25 mouse cellular contexts compared by ENCODE assay signal in the genomic region with DNA sequence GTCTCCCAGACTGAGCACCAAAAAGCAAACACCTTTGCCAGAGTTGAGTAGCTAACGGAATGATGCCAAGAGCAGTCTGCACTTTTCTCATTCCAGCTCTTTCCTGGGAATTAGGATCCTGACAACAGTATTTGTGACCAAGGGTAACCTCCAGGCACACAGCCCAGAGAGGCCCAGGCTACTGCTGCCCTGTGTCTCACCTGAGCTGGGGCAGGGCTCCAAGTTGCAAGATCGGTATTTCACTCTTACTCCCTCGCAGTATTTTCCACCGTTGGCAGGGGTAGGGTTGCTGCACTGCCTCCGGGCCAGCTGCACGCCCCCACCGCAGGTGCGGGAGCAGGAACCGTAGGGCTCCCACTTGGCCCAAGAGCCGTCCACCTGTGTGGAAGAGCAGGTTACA. TPM values are rescaled to one million over a fixed set of nuclear protein-coding genes. Genes with fewer than 3 reads are reported as not detected.
DNase-seq lines count a peak whose midpoint lies in the region; ATAC-seq lines count a peak whose summit lies in the region.
"Had no signal": no experiment of that assay in that cellular context is flagged by ENCODE, and none has a peak within 500 bp of the region (broad histone marks: within the 10 kb centered on the region; RNA-seq: fewer than 3 reads in every experiment).

No protein-coding gene starts in this region.

- H3K36me3 ChIP-seq in kidney, embryonic 14.5 days (ENCODE audit: control insufficient read depth, insufficient read depth, low read length), result 0 out of 2 replicates have a peak, but pooled peaks cover 3% of the 10 kb centered on the region
- no peaks in the 10 kb centered on the region for H3K36me3 ChIP-seq in lung, embryonic 15.5 days
- H3K36me3 ChIP-seq in stomach, embryonic 14.5 days (ENCODE audit: control insufficient read depth, insufficient read depth, low read length), result peaks cover 7% of the 10 kb centered on the region
- H3K36me3 ChIP-seq: forebrain, embryonic 12.5 days; G1E had no signal

- DNase-seq in adrenal gland, adult 2 months, result peak; percentile 38
- DNase-seq in adrenal gland, postnatal 14 days, result no peak
- peak; percentile 56 for DNase-seq in kidney, adult 9 months
- DNase-seq in lung, postnatal 25 days (ENCODE audit: low spot score), result no peak
- DNase-seq: B cell, adult 2 months; cerebellum, adult 11 months; cerebellum, adult 8-10 months; cerebellum, postnatal 14 days; embryo, embryonic 11 days; gastrocnemius, postnatal 10 days; heart, adult 2 months had no signal

- ATAC-seq in kidney, embryonic 14.5 days (ENCODE audit: low FRiP score, low TSS enrichment), result no peak
- ATAC-seq in lung, embryonic 15.5 days (ENCODE audit: borderline replicate concordance, extremely low read depth, low FRiP score, low TSS enrichment), result no peak; the same call in 1 of the 2 replicates
- ATAC-seq in stomach, embryonic 14.5 days (ENCODE audit: insufficient number of reproducible peaks, insufficient read depth, low FRiP score, low read depth), result 0 out of 2 replicates have a peak, but pooled peaks have one; percentile 23
- no peak for ATAC-seq in activated CD4-positive, CD25-positive, alpha-beta regulatory T cell, adult 4 months
- ATAC-seq: CD4-positive, CD25-positive, alpha-beta regulatory T cell, adult 4 months; forebrain, embryonic 16.5 days had no signal

- H3K27me3 ChIP-seq in kidney, embryonic 14.5 days (ENCODE audit: control insufficient read depth, insufficient read depth, low read length), result no peaks in the 10 kb centered on the region
- H3K27me3 ChIP-seq in lung, embryonic 15.5 days, result no peaks in the 10 kb centered on the region
- H3K27me3 ChIP-seq in stomach, embryonic 14.5 days (ENCODE audit: control insufficient read depth, insufficient read depth, low read length), result no peaks in the 10 kb centered on the region
- H3K27me3 ChIP-seq: embryonic facial prominence, embryonic 12.5 days; forebrain, embryonic 12.5 days; heart, embryonic 15.5 days had no signal

- H3K9ac ChIP-seq in kidney, embryonic 14.5 days (ENCODE audit: low read depth, low read length), result no peak overlapping the region
- H3K9ac ChIP-seq in lung, embryonic 15.5 days, result no peak overlapping the region
- no peak overlapping the region for H3K9ac ChIP-seq in stomach, embryonic 14.5 days (replicated peaks; ENCODE audit: low read depth, low read length)
- H3K9ac ChIP-seq: embryonic facial prominence, embryonic 12.5 days; forebrain, embryonic 12.5 days; heart, embryonic 15.5 days; hindbrain, embryonic 14.5 days had no signal

- H3K4me3 ChIP-seq in kidney, embryonic 14.5 days (ENCODE audit: low read length), result no peak overlapping the region
- H3K4me3 ChIP-seq in lung, embryonic 15.5 days, result no peak overlapping the region
- no peak overlapping the region for H3K4me3 ChIP-seq in stomach, embryonic 14.5 days (ENCODE audit: low read depth, low read length)
- H3K4me3 ChIP-seq: embryonic facial prominence, embryonic 12.5 days; forebrain, embryonic 12.5 days; heart, adult 2 months; heart, embryonic 15.5 days; hindbrain, embryonic 10.5 days had no signal

- H3K9me3 ChIP-seq in kidney, embryonic 14.5 days (ENCODE audit: control insufficient read depth, low read length), result no peaks in the 10 kb centered on the region
- H3K9me3 ChIP-seq in lung, embryonic 15.5 days, result no peaks in the 10 kb centered on the region
- H3K9me3 ChIP-seq in stomach, embryonic 14.5 days (ENCODE audit: control insufficient read depth, low read depth, low read length), result no peaks in the 10 kb centered on the region
- H3K9me3 ChIP-seq: embryonic facial prominence, embryonic 12.5 days; forebrain, embryonic 12.5 days; G1E; heart, embryonic 15.5 days; hindbrain, embryonic 10.5 days had no signal

- no peak overlapping the region for H3K4me2 ChIP-seq in kidney, embryonic 14.5 days (replicated peaks; ENCODE audit: low read depth, low read length)
- H3K4me2 ChIP-seq in lung, embryonic 15.5 days, result no peak overlapping the region
- H3K4me2 ChIP-seq in stomach, embryonic 14.5 days (replicated peaks; ENCODE audit: low read depth, low read length), result no peak overlapping the region
- H3K4me2 ChIP-seq: embryonic facial prominence, embryonic 12.5 days; forebrain, embryonic 12.5 days; heart, embryonic 11.5 days; heart, embryonic 15.5 days; hindbrain, embryonic 14.5 days had no signal

- no peak overlapping the region for H3K27ac ChIP-seq in kidney, embryonic 14.5 days (ENCODE audit: low read depth, low read length)
- H3K27ac ChIP-seq in lung, embryonic 15.5 days, result 0 out of 2 replicates have a peak overlapping the region, but pooled peaks have one; percentile 15
- no peak overlapping the region for H3K27ac ChIP-seq in stomach, embryonic 14.5 days (ENCODE audit: low read length)
- H3K27ac ChIP-seq: embryonic facial prominence, embryonic 12.5 days; forebrain, embryonic 12.5 days; heart, adult 2 months; heart, embryonic 15.5 days; hindbrain, embryonic 10.5 days; hindbrain, embryonic 14.5 days had no signal

- 72% methylated on average over 10 of the region's 10 CpGs for WGBS in kidney, embryonic 14.5 days
- 71% methylated on average over 10 of the region's 10 CpGs for WGBS in lung, embryonic 15.5 days
- WGBS in stomach, embryonic 14.5 days, result 75% methylated on average over 10 of the region's 10 CpGs

- H3K4me1 ChIP-seq in kidney, embryonic 14.5 days (ENCODE audit: control insufficient read depth, insufficient read depth, low read length), result no peaks in the 10 kb centered on the region
- no peaks in the 10 kb centered on the region; the same call in 1 of the 2 replicates for H3K4me1 ChIP-seq in lung, embryonic 15.5 days
- no peaks in the 10 kb centered on the region for H3K4me1 ChIP-seq in stomach, embryonic 14.5 days (ENCODE audit: control insufficient read depth, insufficient read depth, low read length)
- H3K4me1 ChIP-seq: embryonic facial prominence, embryonic 12.5 days; forebrain, embryonic 12.5 days had no signal

RNA-seq across cellular contexts. Expression of a gene that starts 16.4 kb away (rescaled TPM):
- 1 to 10 TPM; 4.6 to 4.9 TPM for total RNA-seq in adrenal gland, adult 2 months (2021)
- polyA plus RNA-seq in adrenal gland, adult 2 months (2012; rRNA removed), result 3.4 and 3.5 TPM in 2 replicates
- total RNA-seq in adrenal gland, postnatal 14 days (2021), result 3.8 and 5.2 TPM in 2 replicates
- polyA plus RNA-seq in kidney, embryonic 14.5 days (2014; fragmentation: Nextera tagmentation; extraction: Ambion mirVana), result 1.9 and 5.8 TPM in 2 replicates
- 5.8 and 6.8 TPM in 2 replicates for polyA plus RNA-seq in lung, embryonic 15.5 days (2015; fragmentation: Nextera tagmentation; extraction: Ambion mirVana)
- polyA plus RNA-seq in stomach, embryonic 14.5 days (2014; fragmentation: Nextera tagmentation; extraction: Ambion mirVana), result 10.1 and 12.9 TPM in 2 replicates
- polyA plus RNA-seq in activated CD4-positive, CD25-positive, alpha-beta regulatory T cell, adult 4 months (2017; shearing (Covaris generic)), result under 1 TPM; 0.33 to 0.43 TPM
- total RNA-seq: common myeloid progenitor, adult 5-6 weeks had no signal
- polyA plus RNA-seq: CD4-positive, CD25-positive, alpha-beta regulatory T cell, adult 4 months; G1E had no signal

RNA-seq across cellular contexts. Expression of a gene that starts 36.5 kb away (rescaled TPM):
- total RNA-seq in adrenal gland, adult 2 months (2021), result under 1 TPM; 0.12 to 0.14 TPM
- polyA plus RNA-seq in adrenal gland, adult 2 months (2012; rRNA removed), result 0.04 and 0.34 TPM in 2 replicates
- total RNA-seq in adrenal gland, postnatal 14 days (2021), result 0.37 and 0.38 TPM in 2 replicates
- 0.35 and 0.40 TPM in 2 replicates for polyA plus RNA-seq in kidney, embryonic 14.5 days (2014; fragmentation: Nextera tagmentation; extraction: Ambion mirVana)
- 3.6 and 5.8 TPM in 2 replicates for polyA plus RNA-seq in lung, embryonic 15.5 days (2015; fragmentation: Nextera tagmentation; extraction: Ambion mirVana)
- 8.1 and 8.3 TPM in 2 replicates for polyA plus RNA-seq in stomach, embryonic 14.5 days (2014; fragmentation: Nextera tagmentation; extraction: Ambion mirVana)
- polyA plus RNA-seq in activated CD4-positive, CD25-positive, alpha-beta regulatory T cell, adult 4 months (2017; shearing (Covaris generic)), result under 1 TPM in 1 of 2 experiments, not detected in 1; 0.24 TPM
- total RNA-seq: common myeloid progenitor, adult 5-6 weeks; G1E had no signal
- polyA plus RNA-seq: G1E had no signal

Comparison
In these comparisons a context has a peak if more than half of its experiments do, and no peak if none do; other contexts are left out.
1. DNase-seq: peak in adrenal gland, adult 2 months (single experiment) and kidney, adult 9 months (single experiment); none in adrenal gland, postnatal 14 days (single experiment) and lung, postnatal 25 days (single experiment).